Mouse (Mus musculus): ENCODE results near the gene Pglyrp3. TPM values are rescaled to one million over a fixed set of nuclear protein-coding genes. Genes with fewer than 3 reads are reported as not detected.
"Not testable (repeated sequence)": the region's sequence is repeated elsewhere in the genome, so short reads cannot be mapped to it uniquely, and the experiment has no call there.

Gene Pglyrp3
- not detected in 2 replicates for polyA plus RNA-seq (2015; fragmentation: Nextera tagmentation; extraction: Ambion mirVana)

DNA sequence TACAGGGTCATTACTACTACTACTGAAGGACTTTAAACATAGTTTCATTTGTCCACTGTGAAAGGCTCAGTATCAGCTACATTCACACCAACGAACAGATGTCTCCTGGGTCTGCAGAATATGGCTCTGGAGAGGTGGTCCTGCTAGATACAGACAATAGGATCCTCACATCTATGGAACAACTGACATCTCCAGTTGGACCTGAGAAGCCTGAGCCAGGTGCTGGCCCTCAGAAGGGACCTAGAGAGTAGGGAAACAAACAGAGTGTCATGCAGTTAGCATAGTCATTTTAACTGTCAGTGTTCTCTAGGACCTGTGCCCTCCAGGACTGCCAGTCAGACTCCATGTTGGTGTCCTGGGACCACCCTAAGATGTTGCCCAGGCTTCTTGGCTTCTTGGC, at the start of gene Pglyrp3:
Gene Pglyrp3 (plus strand): TSS at position 301 of the 400 bp plus-strand sequence.
- 74% methylated on average over 1 of the region's 1 CpGs for WGBS
- Histone ChIP-seq H3K27ac (ENCODE audit: low read length) (no peak within 1 kb of the TSS), H3K4me3 (ENCODE audit: low read length) (no peak within 1 kb of the TSS), H3K4me2 (ENCODE audit: low read depth, low read length) (no peak within 1 kb of the TSS), H3K36me3 (ENCODE audit: control insufficient read depth, insufficient read depth, low read length) (no peaks in the 10 kb centered on the region), H3K4me1 (ENCODE audit: control insufficient read depth, insufficient read depth, low read length) (no peaks in the 10 kb centered on the region), H3K9me3 (ENCODE audit: control insufficient read depth, low read length) (no peaks in the 10 kb centered on the region), H3K9ac (ENCODE audit: low read depth, low read length) (no peak within 1 kb of the TSS), H3K27me3 (replicated peaks; ENCODE audit: control insufficient read depth, insufficient read depth, low read length) (no peaks in the 10 kb centered on the region)
- no peak for ATAC-seq

GRCm38 (mm10) chr3:92011001-92011400, 3.4 kb upstream of the Pglyrp3 start:
- H3K9me3 ChIP-seq (ENCODE audit: control insufficient read depth, low read length): no peaks in the 10 kb centered on the region
- no peaks in the 10 kb centered on the region for H3K27me3 ChIP-seq (replicated peaks; ENCODE audit: control insufficient read depth, insufficient read depth, low read length)
- 88% methylated on average over 1 of the region's 1 CpGs for WGBS

GRCm38 (mm10) chr3:92024541-92024940, 10.2 kb downstream of the Pglyrp3 start:
- H3K4me2 ChIP-seq (ENCODE audit: low read depth, low read length): 0 out of 2 replicates have a peak overlapping the region, but pooled peaks have one; percentile 19
- H3K4me3 ChIP-seq (ENCODE audit: low read length); H3K36me3 ChIP-seq (ENCODE audit: control insufficient read depth, insufficient read depth, low read length); H3K4me1 ChIP-seq (ENCODE audit: control insufficient read depth, insufficient read depth, low read length); H3K27ac ChIP-seq (ENCODE audit: low read length); H3K27me3 ChIP-seq (replicated peaks; ENCODE audit: control insufficient read depth, insufficient read depth, low read length); H3K9ac ChIP-seq (ENCODE audit: low read depth, low read length); ATAC-seq; H3K9me3 ChIP-seq (ENCODE audit: control insufficient read depth, low read length): not testable (repeated sequence)
- WGBS: 56% methylated on average over 24 of the region's 24 CpGs

More at GRCm38 (mm10) chr3:92011001-92011400, 3.4 kb upstream of the Pglyrp3 start:
- Histone ChIP-seq H3K9ac (ENCODE audit: low read depth, low read length) (no peak overlapping the region), H3K36me3 (ENCODE audit: control insufficient read depth, insufficient read depth, low read length) (no peaks in the 10 kb centered on the region), H3K4me1 (ENCODE audit: control insufficient read depth, insufficient read depth, low read length) (no peaks in the 10 kb centered on the region), H3K27ac (ENCODE audit: low read length) (no peak overlapping the region), H3K4me3 (ENCODE audit: low read length) (no peak overlapping the region), H3K4me2 (ENCODE audit: low read depth, low read length) (no peak overlapping the region)
- no peak for ATAC-seq

DNA sequence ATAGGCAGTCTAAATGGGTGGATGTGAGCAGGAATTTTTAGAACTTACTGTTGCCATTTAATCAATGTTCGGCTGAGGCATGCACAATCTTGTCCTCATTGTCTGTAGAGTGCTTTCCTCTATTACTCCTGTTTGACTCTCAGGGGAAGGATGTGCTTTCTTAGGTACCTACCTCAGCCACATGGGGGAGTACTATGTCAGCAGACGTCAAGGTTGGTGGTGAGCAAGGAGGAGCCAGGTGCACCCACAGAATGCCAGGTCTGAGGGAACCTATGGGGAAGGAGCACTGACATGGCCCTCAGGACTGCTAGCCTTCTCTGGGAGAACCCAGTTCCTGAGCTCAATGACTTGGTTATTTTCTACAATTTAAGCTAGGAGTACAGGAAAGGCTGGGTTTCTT, 18.8 kb downstream of the Pglyrp3 start:
- ATAC-seq: no peak
- Histone ChIP-seq H3K36me3 (ENCODE audit: control insufficient read depth, insufficient read depth, low read length) (no peaks in the 10 kb centered on the region), H3K4me1 (ENCODE audit: control insufficient read depth, insufficient read depth, low read length) (no peaks in the 10 kb centered on the region), H3K4me2 (ENCODE audit: low read depth, low read length) (no peak overlapping the region), H3K4me3 (ENCODE audit: low read length) (no peak overlapping the region), H3K27ac (ENCODE audit: low read length) (no peak overlapping the region), H3K9me3 (ENCODE audit: control insufficient read depth, low read length) (no peaks in the 10 kb centered on the region), H3K9ac (ENCODE audit: low read depth, low read length) (no peak overlapping the region), H3K27me3 (replicated peaks; ENCODE audit: control insufficient read depth, insufficient read depth, low read length) (no peaks in the 10 kb centered on the region)
- 39% methylated on average over 2 of the region's 2 CpGs for WGBS

GRCm38 (mm10) chr3:92033892-92034291, 19.5 kb downstream of the Pglyrp3 start:
- no peak for ATAC-seq
- H3K27ac ChIP-seq (ENCODE audit: low read length): no peak overlapping the region
- H3K4me2 ChIP-seq (ENCODE audit: low read depth, low read length): no peak overlapping the region
- H3K9me3 ChIP-seq (ENCODE audit: control insufficient read depth, low read length): no peaks in the 10 kb centered on the region
- WGBS: 35% methylated on average over 1 of the region's 1 CpGs
- no peak overlapping the region for H3K4me3 ChIP-seq (ENCODE audit: low read length)
- H3K4me1 ChIP-seq (ENCODE audit: control insufficient read depth, insufficient read depth, low read length): no peaks in the 10 kb centered on the region
- no peak overlapping the region for H3K9ac ChIP-seq (ENCODE audit: low read depth, low read length)
- no peaks in the 10 kb centered on the region for H3K36me3 ChIP-seq (ENCODE audit: control insufficient read depth, insufficient read depth, low read length)
- no peaks in the 10 kb centered on the region for H3K27me3 ChIP-seq (replicated peaks; ENCODE audit: control insufficient read depth, insufficient read depth, low read length)

GRCm38 (mm10) chr3:92050382-92051054, 36.1 kb downstream of the Pglyrp3 start:
- Histone ChIP-seq H3K9ac (ENCODE audit: low read depth, low read length) (no peak overlapping the region), H3K4me2 (ENCODE audit: low read depth, low read length) (no peak overlapping the region), H3K27ac (ENCODE audit: low read length) (no peak overlapping the region), H3K27me3 (replicated peaks; ENCODE audit: control insufficient read depth, insufficient read depth, low read length) (no peaks in the 10 kb centered on the region), H3K4me1 (ENCODE audit: control insufficient read depth, insufficient read depth, low read length) (no peaks in the 10 kb centered on the region), H3K4me3 (ENCODE audit: low read length) (no peak overlapping the region), H3K36me3 (ENCODE audit: control insufficient read depth, insufficient read depth, low read length) (no peaks in the 10 kb centered on the region), H3K9me3 (ENCODE audit: control insufficient read depth, low read length) (no peaks in the 10 kb centered on the region)
- no peak for ATAC-seq
- 51% methylated on average over 6 of the region's 6 CpGs for WGBS

DNA sequence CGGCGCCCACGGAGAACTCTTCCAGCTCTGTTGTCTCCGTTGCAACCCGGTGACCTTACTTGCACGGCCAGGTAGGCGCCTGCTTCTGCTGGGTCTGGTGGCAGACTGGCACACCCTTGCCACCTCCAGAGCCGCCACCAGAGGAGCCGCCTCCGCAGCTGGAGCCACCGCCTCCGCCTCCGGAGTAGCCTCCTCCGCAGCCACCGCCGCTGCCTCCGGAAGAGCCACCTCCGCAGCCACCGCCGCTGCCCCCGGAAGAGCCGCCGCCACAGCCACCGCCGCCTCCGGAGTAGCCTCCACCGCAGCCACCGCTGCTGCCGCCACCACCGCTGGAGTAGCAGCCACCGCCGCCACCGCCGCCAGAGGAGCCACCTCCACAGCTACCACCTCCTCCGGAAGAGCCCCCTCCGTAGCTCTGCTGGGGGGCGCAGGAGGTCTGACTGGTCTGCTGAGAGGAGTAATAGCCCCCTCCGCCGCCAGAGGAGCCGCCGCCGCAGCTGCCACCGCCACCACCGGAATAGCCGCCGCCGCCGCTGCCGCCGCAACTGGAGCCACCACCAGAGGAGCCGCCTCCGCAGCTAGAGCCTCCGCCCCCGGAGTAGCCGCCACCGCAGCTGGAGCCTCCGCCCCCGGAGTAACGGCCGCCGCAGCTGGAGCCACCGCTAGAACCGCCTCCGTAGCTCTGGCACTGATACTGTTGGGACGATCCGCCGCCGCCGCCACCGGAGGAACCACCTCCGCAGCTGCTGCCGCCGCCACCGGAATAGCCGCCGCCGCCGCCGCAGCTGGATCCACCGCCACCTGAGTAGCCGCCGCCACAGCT, 66.3 kb downstream of the Pglyrp3 start:
- H3K4me3 ChIP-seq (ENCODE audit: low read length): peak overlapping the region; percentile 75
- H3K36me3 ChIP-seq (ENCODE audit: control insufficient read depth, insufficient read depth, low read length): no peaks in the 10 kb centered on the region
- H3K4me1 ChIP-seq (ENCODE audit: control insufficient read depth, insufficient read depth, low read length): no peaks in the 10 kb centered on the region
- peak overlapping the region; percentile 68 for H3K9ac ChIP-seq (ENCODE audit: low read depth, low read length)
- H3K27ac ChIP-seq (ENCODE audit: low read length): no peak overlapping the region; the same call in 1 of the 2 replicates
- under 1% methylated on average over 75 of the region's 82 CpGs for WGBS
- peak overlapping the region; percentile 98 for H3K4me2 ChIP-seq (ENCODE audit: low read depth, low read length)
- ATAC-seq: peak; percentile 93
- H3K9me3 ChIP-seq (ENCODE audit: control insufficient read depth, low read length): no peaks in the 10 kb centered on the region
- peaks cover 18% of the 10 kb centered on the region for H3K27me3 ChIP-seq (replicated peaks; ENCODE audit: control insufficient read depth, insufficient read depth, low read length)

Small RNA genes within 50 kb of the gene (microRNA-seq; reads per million reads assigned to microRNA genes)
- gene Gm23697 (not detected), gene Gm25145 (not detected)

Other genes with a start within 250 kb of the Pglyrp3 start
- 0.17 and 0.50 TPM in 2 replicates for gene Lor, start 68.6 kb downstream of the Pglyrp3 start, polyA plus RNA-seq (2015; fragmentation: Nextera tagmentation; extraction: Ambion mirVana)
- not detected in 2 replicates for gene Prr9, start 109.4 kb downstream of the Pglyrp3 start, polyA plus RNA-seq (2015; fragmentation: Nextera tagmentation; extraction: Ambion mirVana)
- not detected in 2 replicates for gene Lelp1, start 128.2 kb downstream of the Pglyrp3 start, polyA plus RNA-seq (2015; fragmentation: Nextera tagmentation; extraction: Ambion mirVana)
- 3.6 and 4.3 TPM in 2 replicates for gene Sprr2a1, start 201.2 kb downstream of the Pglyrp3 start, polyA plus RNA-seq (2015; fragmentation: Nextera tagmentation; extraction: Ambion mirVana)
- 161 and 190 TPM in 2 replicates for gene Sprr2a2, start 201.3 kb downstream of the Pglyrp3 start, polyA plus RNA-seq (2015; fragmentation: Nextera tagmentation; extraction: Ambion mirVana)

Data from intestine, embryonic 16.5 days (tissue).